Mouse (Mus musculus) fat pad, adult 2 months (tissue): ENCODE results near the gene Meioc.
"Not testable (repeated sequence)": the region's sequence is repeated elsewhere in the genome, so short reads cannot be mapped to it uniquely, and the experiment has no call there.

Experiments
- DNase-seq: peaks from one replicate; pipeline ENCODE4 v3.0.0-alpha.2; 2011; ENCODE audit warnings: low read depth, low spot score; ENCODE audit errors: extremely low read depth

The Meioc gene

GRCm38 (mm10) chr11:102665637-102666435, 2.3 kb downstream of the Meioc start:
- no peak for DNase-seq

GRCm38 (mm10) chr11:102690162-102690561, 26.6 kb downstream of the Meioc start:
- DNase-seq, result no peak

- DNase-seq, result no peak
Observed at GRCm38 (mm10) chr11:102695289-102695688, 31.8 kb downstream of the Meioc start.

- DNase-seq, result no peak
Observed at GRCm38 (mm10) chr11:102697338-102698017, 34.0 kb downstream of the Meioc start, which contains the start of gene Ccdc43. TSS of gene Ccdc43 (minus strand) at chr11:102697782.

- DNase-seq, result no peak
Observed at GRCm38 (mm10) chr11:102698018-102698476, 34.5 kb downstream of the Meioc start.

- not testable (repeated sequence) for DNase-seq
Observed at GRCm38 (mm10) chr11:102702206-102702605, 38.7 kb downstream of the Meioc start.

GRCm38 (mm10) chr11:102712411-102712810, 48.9 kb downstream of the Meioc start:
- no peak for DNase-seq

GRCm38 (mm10) chr11:102714578-102714977, 51.1 kb downstream of the Meioc start:
- DNase-seq, result not testable (repeated sequence)

- DNase-seq, result no peak
Observed at GRCm38 (mm10) chr11:102716135-102716534, 52.6 kb downstream of the Meioc start.

- DNase-seq, result no peak
Observed at GRCm38 (mm10) chr11:102725574-102725973, 62.1 kb downstream of the Meioc start.

- no peak for DNase-seq
Observed at GRCm38 (mm10) chr11:102728614-102729013, 65.1 kb downstream of the Meioc start.

GRCm38 (mm10) chr11:102729835-102730234, 66.3 kb downstream of the Meioc start:
- DNase-seq, result no peak

- DNase-seq, result no peak
Observed at GRCm38 (mm10) chr11:102731366-102731765, 67.8 kb downstream of the Meioc start.
